Mouse (Mus musculus): ENCODE measurements at regions not wholly inside any gene's neighbourhood (a gene's known extent, or its start where the extent isn't known, plus 50 kb on each side); places are given as distances from the start of the nearest gene placed in this dataset.

DNA sequence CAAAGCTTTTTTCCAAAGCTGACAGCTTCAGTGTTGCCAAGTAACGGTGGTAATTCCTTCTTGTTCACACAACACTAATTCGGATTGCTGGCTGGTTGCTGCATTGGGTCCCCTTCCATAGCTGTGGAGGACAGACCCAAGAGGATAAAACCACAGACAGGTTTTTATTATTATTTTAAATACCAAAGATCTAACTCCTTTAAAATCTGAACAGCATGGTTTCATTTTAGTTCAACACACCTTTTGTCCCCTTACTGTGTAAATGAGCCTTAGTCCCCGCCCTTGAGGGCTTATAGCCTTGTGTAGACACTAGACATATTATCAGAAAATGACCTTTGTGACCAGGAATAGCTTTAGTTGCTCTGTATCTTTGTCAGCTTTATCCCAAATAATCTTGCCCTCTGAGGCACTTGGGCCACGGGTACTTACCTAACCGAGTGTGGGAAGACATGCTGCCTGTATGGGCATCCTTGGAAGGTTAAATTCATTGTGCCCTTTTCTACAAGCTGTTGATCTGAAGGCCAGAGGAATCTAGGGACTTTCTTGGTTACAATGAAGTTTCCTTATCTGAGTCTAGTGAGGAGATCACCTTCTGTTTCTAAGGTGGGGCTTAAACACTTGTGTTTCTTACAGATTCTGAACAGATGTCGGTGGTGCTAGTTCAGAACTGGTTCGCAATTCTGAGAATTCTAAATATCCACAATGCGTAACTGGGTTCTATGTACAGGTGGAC lies 99.6 kb downstream of the Rnd3 start:
- TF ChIP-seq CEBPB (IDR thresholded peaks at IDR 0.05; ENCODE audit: insufficient read depth, poor library complexity, severe bottlenecking) (no peak), POLR2A (IDR thresholded peaks at IDR 0.05; ENCODE audit: insufficient read length, low read depth) (no peak), E2F4 (IDR thresholded peaks at IDR 0.05; ENCODE audit: insufficient read depth) (no peak), MAX (IDR thresholded peaks at IDR 0.05; ENCODE audit: low read depth) (no peak), POLR2AphosphoS2 (IDR thresholded peaks at IDR 0.05; ENCODE audit: insufficient read length, low read depth) (no peak), USF1 (IDR thresholded peaks at IDR 0.05; ENCODE audit: low read depth) (no peak)

Data from myocyte (in vitro differentiated cells).